38 mouse cellular contexts compared by ENCODE assay signal in the genomic region with DNA sequence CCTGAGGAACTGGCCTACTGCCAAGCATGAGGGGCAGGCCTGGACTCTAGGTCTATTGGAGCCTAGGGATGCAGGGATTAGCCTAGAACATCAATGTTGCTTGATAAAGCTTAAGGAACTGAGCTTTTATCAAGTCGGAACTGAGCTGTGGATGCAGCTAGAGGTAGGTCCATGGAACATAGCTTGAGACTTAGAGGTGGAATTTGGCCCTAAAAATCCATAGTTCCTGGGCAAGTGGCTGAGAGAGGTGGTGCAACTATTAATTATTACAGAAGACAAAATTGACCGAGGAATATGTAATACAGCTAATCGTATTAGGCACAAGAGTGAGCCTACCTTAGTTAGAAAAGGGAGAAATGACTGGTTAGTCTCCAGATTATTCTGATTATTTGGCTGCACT. TPM values are rescaled to one million over a fixed set of nuclear protein-coding genes. Genes with fewer than 3 reads are reported as not detected.
"Had no signal": no experiment of that assay in that cellular context is flagged by ENCODE, and none has a peak within 500 bp of the region (broad histone marks: within the 10 kb centered on the region; RNA-seq: fewer than 3 reads in every experiment).

No protein-coding gene starts in this region.

- ATAC-seq: forebrain, embryonic 13.5 days; forebrain, embryonic 14.5 days; forebrain, embryonic 15.5 days; forebrain, embryonic 16.5 days; forebrain, postnatal 0 days had no signal

- H3K36me3 ChIP-seq: embryonic facial prominence, embryonic 10.5 days; embryonic facial prominence, embryonic 12.5 days; embryonic facial prominence, embryonic 13.5 days; embryonic facial prominence, embryonic 15.5 days; forebrain, embryonic 10.5 days; forebrain, embryonic 12.5 days; forebrain, embryonic 15.5 days had no signal

- H3K4me1 ChIP-seq: embryonic facial prominence, embryonic 10.5 days; embryonic facial prominence, embryonic 12.5 days; embryonic facial prominence, embryonic 13.5 days; embryonic facial prominence, embryonic 15.5 days; forebrain, embryonic 10.5 days; forebrain, embryonic 12.5 days; forebrain, embryonic 13.5 days; forebrain, embryonic 15.5 days had no signal

- H3K4me2 ChIP-seq: embryonic facial prominence, embryonic 12.5 days; embryonic facial prominence, embryonic 13.5 days; embryonic facial prominence, embryonic 15.5 days; forebrain, embryonic 12.5 days; forebrain, embryonic 13.5 days; forebrain, embryonic 15.5 days had no signal

- H3K27ac ChIP-seq: embryonic facial prominence, embryonic 10.5 days; embryonic facial prominence, embryonic 12.5 days; embryonic facial prominence, embryonic 13.5 days; embryonic facial prominence, embryonic 15.5 days; forebrain, embryonic 10.5 days; forebrain, embryonic 12.5 days; forebrain, embryonic 13.5 days; forebrain, embryonic 15.5 days; gastrocnemius, adult 2 months; heart, adult 2 months had no signal

- H3K9ac ChIP-seq: embryonic facial prominence, embryonic 12.5 days; embryonic facial prominence, embryonic 13.5 days; embryonic facial prominence, embryonic 15.5 days; forebrain, embryonic 12.5 days; forebrain, embryonic 13.5 days; forebrain, embryonic 15.5 days; forebrain, postnatal 0 days had no signal

- H3K4me3 ChIP-seq: embryonic facial prominence, embryonic 10.5 days; embryonic facial prominence, embryonic 12.5 days; embryonic facial prominence, embryonic 13.5 days; embryonic facial prominence, embryonic 15.5 days; erythroblast, embryonic 14.5 days; forebrain, embryonic 10.5 days; forebrain, embryonic 12.5 days; forebrain, embryonic 13.5 days; forebrain, embryonic 15.5 days; gastrocnemius, adult 2 months; heart, adult 2 months had no signal

- H3K27me3 ChIP-seq: embryonic facial prominence, embryonic 12.5 days; embryonic facial prominence, embryonic 13.5 days; embryonic facial prominence, embryonic 15.5 days; forebrain, embryonic 12.5 days; forebrain, embryonic 13.5 days; forebrain, embryonic 15.5 days had no signal

- H3K9me3 ChIP-seq: embryonic facial prominence, embryonic 10.5 days; embryonic facial prominence, embryonic 12.5 days; embryonic facial prominence, embryonic 13.5 days; embryonic facial prominence, embryonic 15.5 days; forebrain, embryonic 10.5 days; forebrain, embryonic 12.5 days; forebrain, embryonic 13.5 days; forebrain, embryonic 15.5 days had no signal

- DNase-seq: cerebellum, adult 2 months; cerebellum, adult 8-10 months; cerebellum, adult 9-10 months; cerebellum, adult 9-11 months; cerebellum, postnatal 14 days; cerebellum, postnatal 25 days; cerebellum, postnatal 36 days; embryo, embryonic 11 days; forebrain, postnatal 0 days; gastrocnemius, adult 2 months; gastrocnemius, postnatal 10 days; gastrocnemius, postnatal 14 days; gastrocnemius, postnatal 25 days; gastrocnemius, postnatal 36 days; heart, adult 18-20 months; heart, adult 2 months had no signal

RNA-seq across cellular contexts. Expression of a gene that starts 3.9 kb away (rescaled TPM):
- total RNA-seq: common myeloid progenitor, adult 5-6 weeks; forebrain, postnatal 0 days; gastrocnemius, adult 18-20 months; gastrocnemius, adult 2 months; gastrocnemius, adult 8-10 months; gastrocnemius, postnatal 10 days; gastrocnemius, postnatal 14 days; gastrocnemius, postnatal 25 days; gastrocnemius, postnatal 36 days; gastrocnemius, postnatal 4 days; granulocyte monocyte progenitor cell, adult 5-6 weeks; heart, adult 18-20 months; heart, adult 2 months had no signal
- polyA plus RNA-seq: cerebellum, adult 2 months; cortical plate, adult 2 months; embryonic facial prominence, embryonic 11.5 days; embryonic facial prominence, embryonic 12.5 days; embryonic facial prominence, embryonic 13.5 days; embryonic facial prominence, embryonic 14.5 days; erythroblast, embryonic 14.5 days; forebrain, embryonic 10.5 days; forebrain, embryonic 11.5 days; forebrain, embryonic 12.5 days; forebrain, embryonic 13.5 days; forebrain, embryonic 14.5 days; forebrain, embryonic 15.5 days; forebrain, embryonic 16.5 days; frontal cortex, adult 2 months; heart, adult 2 months had no signal

RNA-seq across cellular contexts. Expression of a gene that starts 9.7 kb away (rescaled TPM):
- total RNA-seq: common myeloid progenitor, adult 5-6 weeks; gastrocnemius, adult 2 months; gastrocnemius, postnatal 10 days; gastrocnemius, postnatal 14 days; gastrocnemius, postnatal 25 days; gastrocnemius, postnatal 36 days; granulocyte monocyte progenitor cell, adult 5-6 weeks; heart, adult 18-20 months; heart, adult 2 months had no signal
- polyA plus RNA-seq: embryonic facial prominence, embryonic 10.5 days; embryonic facial prominence, embryonic 11.5 days; erythroblast, embryonic 14.5 days; forebrain, embryonic 11.5 days; forebrain, embryonic 13.5 days; forebrain, embryonic 14.5 days; forebrain, embryonic 15.5 days; forebrain, embryonic 16.5 days had no signal

RNA-seq across cellular contexts. Expression of a gene that starts 28.7 kb away (rescaled TPM):
- polyA plus RNA-seq: erythroblast, embryonic 14.5 days had no signal

RNA-seq across cellular contexts. Expression of a gene that starts 42.5 kb away (rescaled TPM):
- total RNA-seq: common myeloid progenitor, adult 5-6 weeks; forebrain, postnatal 0 days; gastrocnemius, adult 18-20 months; gastrocnemius, adult 2 months; gastrocnemius, adult 8-10 months; gastrocnemius, postnatal 14 days; gastrocnemius, postnatal 25 days; gastrocnemius, postnatal 36 days; granulocyte monocyte progenitor cell, adult 5-6 weeks; heart, adult 18-20 months; heart, adult 2 months had no signal
- polyA plus RNA-seq: cerebellum, adult 2 months; cortical plate, adult 2 months; embryonic facial prominence, embryonic 10.5 days; embryonic facial prominence, embryonic 11.5 days; embryonic facial prominence, embryonic 12.5 days; embryonic facial prominence, embryonic 13.5 days; embryonic facial prominence, embryonic 14.5 days; embryonic facial prominence, embryonic 15.5 days; forebrain, embryonic 10.5 days; forebrain, embryonic 11.5 days; forebrain, embryonic 12.5 days; forebrain, embryonic 13.5 days; forebrain, embryonic 14.5 days; forebrain, embryonic 15.5 days; forebrain, embryonic 16.5 days; forebrain, postnatal 0 days; frontal cortex, adult 2 months; gonadal fat pad, adult 2 months; heart, adult 2 months had no signal
